Mouse (Mus musculus) gastrocnemius, adult 8-10 months (tissue): ENCODE results near the gene Olfr1308. TPM values are rescaled to one million over a fixed set of nuclear protein-coding genes. Genes with fewer than 3 reads are reported as not detected.

ENCODE experiments used
- DNase-seq, 2 experiments: peaks; one replicate each; pipeline ENCODE4 v3.0.0; 2022; ENCODE audit warnings: low spot score in 2 of 2
- total RNA-seq, 4 experiments: library from RNA; stranded (reverse); gene quantifications; 2 replicates each; pipeline ENCODE4 v1.2.4; 2022

The Olfr1308 gene
- total RNA-seq, result not detected

GRCm38 (mm10) chr2:111964844-111965243 lies at the start of gene Olfr1308:
Gene Olfr1308, minus strand, starts transcription at chr2:111964944.
- no peak for DNase-seq

GRCm38 (mm10) chr2:112012608-112013007 lies 47.9 kb upstream of the Olfr1308 start, which contains the start of gene Olfr1310:
Gene Olfr1310, minus strand, starts transcription at chr2:112012708.
- no peak for DNase-seq

- DNase-seq, result no peak
Observed at GRCm38 (mm10) chr2:111990181-111990580, 25.4 kb upstream of the Olfr1308 start, which contains the start of gene Olfr1309. Gene Olfr1309, minus strand, starts transcription at chr2:111990281.

GRCm38 (mm10) chr2:111949340-111949739 lies 15.4 kb downstream of the Olfr1308 start, which contains the start of gene Olfr1307:
Gene Olfr1307, minus strand, starts transcription at chr2:111949440.
- DNase-seq, result no peak

- DNase-seq, result no peak
Observed at GRCm38 (mm10) chr2:111916171-111916570, 48.6 kb downstream of the Olfr1308 start, which contains the start of gene Olfr1306. Gene Olfr1306, minus strand, starts transcription at chr2:111916271.

Other genes starting within 250 kb of the Olfr1308 start
- not detected for gene Olfr1301, start 213.9 kb downstream of the Olfr1308 start, total RNA-seq
- gene Olfr1302, start 187.5 kb downstream of the Olfr1308 start, total RNA-seq, result not detected
- not detected for gene Olfr1303, start 144.6 kb downstream of the Olfr1308 start, total RNA-seq
- gene Olfr1305, start 87.8 kb downstream of the Olfr1308 start, total RNA-seq, result not detected
- gene Olfr1306, start 48.7 kb downstream of the Olfr1308 start, total RNA-seq, result not detected
- gene Olfr1307, start 15.5 kb downstream of the Olfr1308 start, total RNA-seq, result under 1 TPM in 1 of 4 experiments, not detected in 3; 0.02 TPM
- not detected for gene Olfr1309, start 25.3 kb upstream of the Olfr1308 start, total RNA-seq
- not detected for gene Olfr1310, start 47.8 kb upstream of the Olfr1308 start, total RNA-seq
- not detected for gene Olfr1311, start 59.5 kb upstream of the Olfr1308 start, total RNA-seq
- gene Olfr1312, start 85.3 kb upstream of the Olfr1308 start, total RNA-seq, result not detected
- gene Olfr1313, start 112.9 kb upstream of the Olfr1308 start, total RNA-seq, result not detected
- gene Olfr1314, start 131.8 kb upstream of the Olfr1308 start, total RNA-seq, result not detected
- gene Olfr1315-ps1, start 150.5 kb upstream of the Olfr1308 start, total RNA-seq, result not detected
- not detected for gene Olfr1316, start 170.0 kb upstream of the Olfr1308 start, total RNA-seq
- not detected for gene Olfr1317, start 175.4 kb upstream of the Olfr1308 start, total RNA-seq
- gene Olfr1318, start 189.3 kb upstream of the Olfr1308 start, total RNA-seq, result not detected